Mouse (Mus musculus): Measurements from ENCODE around the gene Clec10a. TPM values are rescaled to one million over a fixed set of nuclear protein-coding genes. Genes with fewer than 3 reads are reported as not detected.

The Clec10a gene
- polyA plus RNA-seq, 1 experiment from 2014 or later, result 0.18 TPM

DNA sequence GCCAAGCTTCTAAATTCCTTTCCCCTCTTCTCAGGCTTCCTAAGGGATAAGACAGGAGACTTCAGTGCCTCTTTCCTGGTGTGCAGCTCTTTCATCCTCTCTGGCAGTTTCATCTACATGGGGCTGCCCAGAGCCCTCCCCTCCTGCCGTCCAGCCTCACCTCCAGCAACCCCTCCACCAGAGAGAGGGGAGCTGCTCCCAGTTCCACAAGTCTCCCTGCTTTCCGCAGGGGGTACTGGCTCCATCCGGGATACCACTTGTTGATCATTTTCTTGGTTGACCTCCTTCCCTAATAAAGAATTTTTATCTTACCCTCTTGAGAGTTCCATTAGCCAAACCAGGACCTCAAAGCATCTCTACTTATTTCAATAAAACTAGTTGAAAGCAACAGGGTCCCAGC, 60.1 kb downstream of the Clec10a start:
- no peak for ATAC-seq (ENCODE audit: insufficient read depth)
- no peaks in the 10 kb centered on the region for H3K36me3 ChIP-seq (ENCODE audit: insufficient read depth)
- no peaks in the 10 kb centered on the region for H3K9me3 ChIP-seq (ENCODE audit: low read depth, low read length)
- 0 out of 2 replicates have a peak, but pooled peaks cover 8% of the 10 kb centered on the region for H3K4me1 ChIP-seq (ENCODE audit: insufficient read depth)
- no peak overlapping the region for H3K4me2 ChIP-seq
- no peak overlapping the region for H3K9ac ChIP-seq
- H3K27ac ChIP-seq (ENCODE audit: low read depth), result no peak overlapping the region
- WGBS, result 66% methylated on average over 3 of the region's 3 CpGs
- no peak for TF ChIP-seq CTCF (IDR thresholded peaks at IDR 0.05; ENCODE audit: low read depth)
- DNase-seq, result no peak
- peaks cover 36% of the 10 kb centered on the region for H3K27me3 ChIP-seq (ENCODE audit: insufficient read depth, low read length)
- H3K4me3 ChIP-seq (ENCODE audit: low read depth, low read length), result no peak overlapping the region

DNA sequence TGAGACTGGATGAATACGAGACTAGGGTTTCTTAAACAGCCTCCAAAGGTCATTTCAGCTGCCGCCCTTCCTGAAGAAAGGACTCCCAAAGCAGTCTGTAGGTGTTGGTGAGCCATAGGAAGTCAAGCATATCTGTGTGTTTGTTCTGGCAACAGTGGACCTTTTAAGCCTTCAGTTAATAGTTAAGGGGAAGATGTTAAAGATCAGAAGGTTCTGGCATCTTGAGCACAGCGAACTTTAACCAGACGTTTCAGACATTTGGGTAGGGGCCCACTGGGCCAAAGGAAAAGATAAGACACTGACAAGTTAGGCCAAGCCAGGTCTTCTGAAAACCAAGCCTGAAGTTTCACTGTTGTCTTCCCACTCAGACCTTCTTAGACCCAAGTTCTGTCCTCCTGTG, 62.0 kb downstream of the Clec10a start:
- Histone ChIP-seq H3K4me1 (ENCODE audit: insufficient read depth) (peaks cover 15% of the 10 kb centered on the region; the same call in 1 of the 2 replicates), H3K27me3 (ENCODE audit: insufficient read depth, low read length) (peaks cover 36% of the 10 kb centered on the region)

DNA sequence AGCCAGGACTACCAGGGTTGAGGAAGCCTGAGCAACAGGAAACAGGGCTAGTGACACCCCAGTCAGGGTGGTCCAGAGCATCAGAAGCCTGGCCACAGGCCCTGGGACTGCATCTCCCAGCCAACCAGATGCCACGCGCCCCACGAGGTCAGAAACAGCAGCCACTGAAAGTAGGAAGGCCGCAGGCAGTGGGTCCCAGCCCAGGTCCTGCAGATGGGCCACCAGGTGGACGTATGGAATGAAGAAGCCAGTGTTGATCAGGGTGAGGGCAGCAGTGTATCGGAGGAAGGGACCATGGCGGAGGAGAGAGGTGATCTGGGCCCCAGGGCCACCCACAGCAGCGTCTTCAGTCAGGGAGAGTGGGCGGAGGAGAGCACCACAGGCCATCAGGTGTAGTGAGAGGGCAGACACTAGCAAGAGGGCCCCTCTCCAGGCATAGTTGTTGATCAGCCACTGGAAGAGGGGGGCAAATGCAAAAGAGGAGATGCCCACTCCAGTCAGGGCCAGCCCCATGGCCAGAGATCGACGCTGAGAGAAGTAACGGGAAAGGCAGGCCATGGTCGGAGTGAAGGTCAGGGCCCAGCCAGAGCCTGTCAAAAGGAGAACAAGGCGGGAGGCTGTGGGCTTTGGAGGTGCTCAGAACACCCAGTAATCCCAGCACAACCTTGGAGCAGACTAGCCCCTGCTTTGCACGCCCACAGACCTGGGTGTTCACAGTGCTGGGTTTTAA, 62.9 kb downstream of the Clec10a start:
- WGBS, result 89% methylated on average over 15 of the region's 15 CpGs
- Histone ChIP-seq H3K4me2 (no peak overlapping the region; the same call in 1 of the 2 replicates), H3K9ac (no peak overlapping the region), H3K36me3 (ENCODE audit: insufficient read depth) (no peaks in the 10 kb centered on the region), H3K27me3 (ENCODE audit: insufficient read depth, low read length) (peaks cover 29% of the 10 kb centered on the region), H3K9me3 (ENCODE audit: low read depth, low read length) (no peaks in the 10 kb centered on the region), H3K27ac (ENCODE audit: low read depth) (no peak overlapping the region), H3K4me1 (ENCODE audit: insufficient read depth) (peaks cover 13% of the 10 kb centered on the region; the same call in 1 of the 2 replicates), H3K4me3 (ENCODE audit: low read depth, low read length) (no peak overlapping the region)
- ATAC-seq (ENCODE audit: insufficient read depth) (no peak), DNase-seq (no peak)
- TF ChIP-seq CTCF (IDR thresholded peaks at IDR 0.05; ENCODE audit: low read depth), result no peak

More for the DNA sequence above, 62.0 kb downstream of the Clec10a start:
- no peak overlapping the region for H3K9ac ChIP-seq
- H3K27ac ChIP-seq (ENCODE audit: low read depth), result no peak overlapping the region
- DNase-seq (no peak), ATAC-seq (ENCODE audit: insufficient read depth) (no peak)
- WGBS, result 69% methylated on average over 4 of the region's 4 CpGs
- no peak overlapping the region for H3K4me3 ChIP-seq (ENCODE audit: low read depth, low read length)
- no peaks in the 10 kb centered on the region for H3K9me3 ChIP-seq (ENCODE audit: low read depth, low read length)
- H3K36me3 ChIP-seq (ENCODE audit: insufficient read depth), result no peaks in the 10 kb centered on the region
- H3K4me2 ChIP-seq, result no peak overlapping the region
- TF ChIP-seq CTCF (IDR thresholded peaks at IDR 0.05; ENCODE audit: low read depth), result no peak

DNA sequence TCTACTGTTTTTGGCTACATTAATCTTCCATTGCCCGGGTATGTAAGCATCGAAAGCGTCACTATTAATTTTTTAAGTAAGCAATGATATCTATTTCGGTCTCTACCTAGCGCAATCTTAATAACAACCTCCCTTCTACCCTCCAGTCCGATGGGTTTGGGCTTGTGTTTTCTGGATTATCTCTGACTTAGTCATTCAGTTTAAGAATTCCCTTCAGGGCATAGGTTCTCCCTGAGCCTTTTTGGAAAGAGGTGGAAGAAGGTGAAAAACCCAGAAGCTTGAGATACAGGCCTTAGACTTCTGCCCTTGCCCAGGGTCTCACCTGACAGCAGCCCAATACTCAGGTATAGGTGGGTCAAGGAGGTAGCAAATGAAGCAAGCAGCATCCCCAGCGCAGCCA, 63.9 kb downstream of the Clec10a start:
- TF ChIP-seq CTCF (IDR thresholded peaks at IDR 0.05; ENCODE audit: low read depth), result no peak

DNA sequence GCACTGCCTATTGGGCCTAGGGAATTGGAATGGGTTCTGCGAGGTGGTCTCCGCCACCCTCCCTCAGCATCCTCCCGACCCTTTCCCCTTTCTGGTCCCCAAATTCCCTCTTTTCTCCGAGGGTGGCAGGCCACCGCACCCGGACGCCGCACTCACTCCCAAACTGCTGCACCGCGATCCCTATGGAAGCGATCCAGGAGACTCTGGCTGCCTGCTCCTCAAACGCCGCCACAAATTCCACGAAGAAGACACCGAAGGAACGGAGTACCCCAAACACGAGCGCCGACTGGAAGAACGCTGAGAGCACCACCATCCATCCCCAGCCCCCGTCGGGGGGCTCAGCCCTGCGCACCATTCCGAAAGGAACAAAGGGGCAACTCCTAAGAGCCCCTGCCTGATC, 64.3 kb downstream of the Clec10a start:
- peak overlapping the region; percentile 95 for H3K4me2 ChIP-seq
- peaks cover 8% of the 10 kb centered on the region; the same call in 1 of the 2 replicates for H3K4me1 ChIP-seq (ENCODE audit: insufficient read depth)
- H3K27me3 ChIP-seq (ENCODE audit: insufficient read depth, low read length), result peaks cover 14% of the 10 kb centered on the region
- 0 out of 2 replicates have a peak, but pooled peaks cover 3% of the 10 kb centered on the region for H3K36me3 ChIP-seq (ENCODE audit: insufficient read depth)
- H3K9me3 ChIP-seq (ENCODE audit: low read depth, low read length), result no peaks in the 10 kb centered on the region
- H3K4me3 ChIP-seq (ENCODE audit: low read depth, low read length), result peak overlapping the region; percentile 51
- ATAC-seq (ENCODE audit: insufficient read depth) (no peak), DNase-seq (no peak)
- 2% methylated on average over 24 of the region's 24 CpGs for WGBS
- peak overlapping the region; percentile 71 for H3K9ac ChIP-seq
- TF ChIP-seq CTCF (IDR thresholded peaks at IDR 0.05; ENCODE audit: low read depth), result no peak
- peak overlapping the region; percentile 85 for H3K27ac ChIP-seq (ENCODE audit: low read depth)

More for the DNA sequence above, 63.9 kb downstream of the Clec10a start:
- DNase-seq, result no peak
- Histone ChIP-seq H3K27ac (ENCODE audit: low read depth) (no peak overlapping the region), H3K4me2 (peak overlapping the region; percentile 95), H3K9ac (peak overlapping the region; percentile 71), H3K4me1 (ENCODE audit: insufficient read depth) (peaks cover 8% of the 10 kb centered on the region; the same call in 1 of the 2 replicates), H3K27me3 (ENCODE audit: insufficient read depth, low read length) (peaks cover 19% of the 10 kb centered on the region), H3K4me3 (ENCODE audit: low read depth, low read length) (peak overlapping the region; percentile 51), H3K9me3 (ENCODE audit: low read depth, low read length) (no peaks in the 10 kb centered on the region), H3K36me3 (ENCODE audit: insufficient read depth) (no peaks in the 10 kb centered on the region)
- ATAC-seq (ENCODE audit: insufficient read depth), result no peak
- 65% methylated on average over 7 of the region's 7 CpGs for WGBS

Other genes starting within 250 kb of the Clec10a start
- 67.5 and 78.6 TPM in 2 replicates for gene Gps2, start 242.3 kb upstream of the Clec10a start, polyA plus RNA-seq (2014; fragmentation: Nextera tagmentation; extraction: Ambion mirVana)
- 1,945 and 2,006 TPM in 2 replicates for gene Eif5a, start 234.2 kb upstream of the Clec10a start, polyA plus RNA-seq (2014; fragmentation: Nextera tagmentation; extraction: Ambion mirVana)
- 4.7 and 6.1 TPM in 2 replicates for gene Ybx2, start 220.4 kb upstream of the Clec10a start, polyA plus RNA-seq (2014; fragmentation: Nextera tagmentation; extraction: Ambion mirVana)
- gene Slc2a4, start 208.0 kb upstream of the Clec10a start, polyA plus RNA-seq (2014; fragmentation: Nextera tagmentation; extraction: Ambion mirVana), result 14.9 and 19.0 TPM in 2 replicates
- 76.7 and 86.4 TPM in 2 replicates for gene Cldn7, start 191.4 kb upstream of the Clec10a start, polyA plus RNA-seq (2014; fragmentation: Nextera tagmentation; extraction: Ambion mirVana)
- gene Ctdnep1, start 175.0 kb upstream of the Clec10a start, polyA plus RNA-seq (2014; fragmentation: Nextera tagmentation; extraction: Ambion mirVana), result 25.4 and 28.3 TPM in 2 replicates
- 108 and 113 TPM in 2 replicates for gene Elp5, start 173.7 kb upstream of the Clec10a start, polyA plus RNA-seq (2014; fragmentation: Nextera tagmentation; extraction: Ambion mirVana)
- gene Gabarap, start 165.1 kb upstream of the Clec10a start, polyA plus RNA-seq (2014; fragmentation: Nextera tagmentation; extraction: Ambion mirVana), result 444 and 455 TPM in 2 replicates
- gene Phf23, start 160.4 kb upstream of the Clec10a start, polyA plus RNA-seq (2014; fragmentation: Nextera tagmentation; extraction: Ambion mirVana), result 41.1 and 42.8 TPM in 2 replicates
- 36.2 and 40.8 TPM in 2 replicates for gene Dvl2, start 155.6 kb upstream of the Clec10a start, polyA plus RNA-seq (2014; fragmentation: Nextera tagmentation; extraction: Ambion mirVana)
- gene Acadvl, start 140.8 kb upstream of the Clec10a start, polyA plus RNA-seq (2014; fragmentation: Nextera tagmentation; extraction: Ambion mirVana), result 57.6 and 58.9 TPM in 2 replicates
- gene Dlg4, start 139.3 kb upstream of the Clec10a start, polyA plus RNA-seq (2014; fragmentation: Nextera tagmentation; extraction: Ambion mirVana), result 5.9 and 7.4 TPM in 2 replicates
- not detected in 2 replicates for gene Asgr1, start 102.1 kb upstream of the Clec10a start, polyA plus RNA-seq (2014; fragmentation: Nextera tagmentation; extraction: Ambion mirVana)
- 0.47 and 0.78 TPM in 2 replicates for gene Asgr2, start 63.6 kb upstream of the Clec10a start, polyA plus RNA-seq (2014; fragmentation: Nextera tagmentation; extraction: Ambion mirVana)
- 5.9 and 6.4 TPM in 2 replicates for gene Mgl2, start 25.9 kb upstream of the Clec10a start, polyA plus RNA-seq (2014; fragmentation: Nextera tagmentation; extraction: Ambion mirVana)
- 0.23 and 0.63 TPM in 2 replicates for gene Slc16a11, start 56.6 kb downstream of the Clec10a start, polyA plus RNA-seq (2014; fragmentation: Nextera tagmentation; extraction: Ambion mirVana)
- 4.4 and 6.2 TPM in 2 replicates for gene Slc16a13, start 64.9 kb downstream of the Clec10a start, polyA plus RNA-seq (2014; fragmentation: Nextera tagmentation; extraction: Ambion mirVana)
- 30.3 and 30.9 TPM in 2 replicates for gene Bcl6b, start 73.6 kb downstream of the Clec10a start, polyA plus RNA-seq (2014; fragmentation: Nextera tagmentation; extraction: Ambion mirVana)
- gene 0610010K14Rik, start 81.7 kb downstream of the Clec10a start, polyA plus RNA-seq (2014; fragmentation: Nextera tagmentation; extraction: Ambion mirVana), result 180 and 198 TPM in 2 replicates
- 9.3 and 10.8 TPM in 2 replicates for gene Gm21988, start 83.6 kb downstream of the Clec10a start, polyA plus RNA-seq (2014; fragmentation: Nextera tagmentation; extraction: Ambion mirVana)
- 135 and 140 TPM in 2 replicates for gene Rnasek, start 83.6 kb downstream of the Clec10a start, polyA plus RNA-seq (2014; fragmentation: Nextera tagmentation; extraction: Ambion mirVana)
- gene Alox12, start 99.2 kb downstream of the Clec10a start, polyA plus RNA-seq (2014; fragmentation: Nextera tagmentation; extraction: Ambion mirVana), result 6.6 and 6.9 TPM in 2 replicates
- not detected in 2 replicates for gene Alox12e, start 166.4 kb downstream of the Clec10a start, polyA plus RNA-seq (2014; fragmentation: Nextera tagmentation; extraction: Ambion mirVana)
- gene Alox15, start 195.8 kb downstream of the Clec10a start, polyA plus RNA-seq (2014; fragmentation: Nextera tagmentation; extraction: Ambion mirVana), result 0.18 and 0.50 TPM in 2 replicates